Mouse (Mus musculus) cerebellum, adult 2 months (tissue): ENCODE measurements around the gene Ankrd61. TPM values are rescaled to one million over a fixed set of nuclear protein-coding genes. Genes with fewer than 3 reads are reported as not detected.

Source experiments
- DNase-seq, 2 experiments: peaks; one replicate each; pipeline ENCODE4 v3.0.0; 2021
- H3K27ac ChIP-seq: fragments of 200-500 bp; 2 replicates; pipeline ENCODE4 v1.5.1; 2012; ENCODE audit warnings: low read length, control low read depth, inconsistent platforms; ENCODE audit not compliant: insufficient read depth
- H3K27me3 ChIP-seq: fragments of 200-500 bp; 2 replicates; pipeline ENCODE4 v1.6.1; 2012; ENCODE audit warnings: inconsistent platforms, mild to moderate bottlenecking, low read length, moderate library complexity; ENCODE audit not compliant: control insufficient read depth, insufficient read depth
- H3K4me1 ChIP-seq: fragments of 200-500 bp; 2 replicates; pipeline ENCODE4 v1.6.1; 2011; ENCODE audit warnings: low read length; ENCODE audit not compliant: control insufficient read depth, insufficient read depth
- H3K4me3 ChIP-seq: fragments of 200-500 bp; replicated peaks from 2 replicates; pipeline ENCODE3; 2011; ENCODE audit warnings: mild to moderate bottlenecking, low read depth, low read length, control low read depth; ENCODE audit not compliant: insufficient read depth
- CTCF ChIP-seq: fragments of 200-500 bp; IDR thresholded peaks from 2 replicates; pipeline ENCODE4 v1.5.1; 2011; ENCODE audit warnings: low read depth, mild to moderate bottlenecking, control low read depth, low read length, moderate library complexity, borderline replicate concordance; ENCODE audit not compliant: insufficient read depth
- POLR2A ChIP-seq: fragments of 200-500 bp; IDR thresholded peaks from 2 replicates; pipeline ENCODE4 v1.6.1; 2011; ENCODE audit warnings: low read length, control low read depth, borderline replicate concordance; ENCODE audit not compliant: insufficient read depth
- WGBS: fragments of 180-500 bp; shearing (Covaris S2); methylation state at CpG from one replicate; pipeline ENCODE4 v1.1.7; 2018; 5-methylcytosine and 5-hydroxymethylcytosine counted together
- polyA plus RNA-seq: library from polyadenylated mRNA; depleted of rRNA; stranded (reverse); fragments of >200 nt; gene quantifications from 2 replicates; pipeline ENCODE4 v1.2.3, GENCODE M21; 2012; rRNA removed

The Ankrd61 gene
- polyA plus RNA-seq, 1 experiment, result 0.44 TPM

DNA sequence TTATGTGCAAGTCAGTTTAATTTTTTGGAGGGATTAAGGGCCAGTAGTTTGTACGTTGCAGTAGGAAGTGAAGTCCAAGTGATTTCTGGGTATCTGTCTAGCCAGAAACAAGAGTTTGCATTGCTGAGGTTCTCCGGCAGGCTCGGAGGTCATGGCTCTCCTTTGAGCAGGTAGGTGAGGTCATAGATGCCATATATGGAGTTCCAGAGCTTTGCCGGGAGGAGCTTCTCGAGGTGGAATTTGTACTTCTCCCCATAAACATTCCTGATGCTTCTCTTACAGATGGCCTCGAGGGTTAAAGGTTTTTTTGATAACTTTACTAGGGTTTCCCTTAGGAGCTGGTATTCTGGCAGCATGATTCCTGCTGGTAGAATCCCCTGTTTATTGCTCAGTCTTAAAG, 6.7 kb downstream of the Ankrd61 start:
- Histone ChIP-seq H3K4me1 (no peaks in the 10 kb centered on the region), H3K4me3 (no peak overlapping the region), H3K27me3 (no peaks in the 10 kb centered on the region), H3K27ac (no peak overlapping the region)
- 88% methylated on average over 6 of the region's 6 CpGs for WGBS
- TF ChIP-seq POLR2A, result no peak
- TF ChIP-seq CTCF, result no peak
- DNase-seq, result no peak

DNA sequence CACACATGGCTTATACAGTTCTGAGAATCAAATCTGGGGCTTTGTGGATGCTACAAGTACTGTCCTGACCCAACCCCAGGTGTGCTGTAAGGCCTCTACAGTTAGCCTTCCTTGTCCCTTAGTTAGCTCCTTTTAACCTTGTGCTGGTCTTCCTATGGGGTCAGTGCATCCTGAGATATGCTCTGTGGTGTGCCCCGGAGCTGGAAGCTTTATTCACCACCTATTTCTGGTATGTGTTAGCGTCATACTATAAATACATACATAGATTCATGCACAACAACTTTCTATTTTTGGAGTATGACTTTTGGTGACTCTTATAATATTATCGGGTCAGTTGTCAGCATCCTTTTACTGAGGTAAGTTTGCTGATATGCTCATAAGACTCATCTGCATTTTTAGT, 12.2 kb downstream of the Ankrd61 start:
- Histone ChIP-seq H3K27ac (no peak overlapping the region), H3K4me1 (no peaks in the 10 kb centered on the region), H3K4me3 (no peak overlapping the region), H3K27me3 (no peaks in the 10 kb centered on the region)
- no peak for TF ChIP-seq CTCF
- TF ChIP-seq POLR2A, result no peak
- 98% methylated on average over 3 of the region's 3 CpGs for WGBS
- no peak for DNase-seq

DNA sequence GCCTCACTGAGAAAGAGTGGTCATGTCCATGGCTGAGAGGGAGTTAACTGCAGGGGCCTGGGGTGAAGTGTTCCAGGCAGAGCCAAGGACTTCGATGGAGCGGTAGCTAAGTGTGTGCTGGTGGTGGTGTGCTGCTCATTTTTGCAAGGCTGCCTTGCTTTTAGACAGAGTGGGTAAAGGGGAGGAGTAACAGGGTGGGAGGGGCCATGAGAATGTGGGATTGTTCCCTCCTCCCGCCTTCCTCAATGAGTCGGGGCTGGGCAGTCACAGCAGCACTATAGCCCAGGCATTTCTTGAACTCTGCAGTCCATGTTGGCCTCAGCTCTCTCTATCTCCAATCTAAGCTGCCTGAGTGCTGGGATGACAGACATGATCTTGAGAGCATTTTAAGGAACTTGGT, 22.9 kb downstream of the Ankrd61 start:
- Histone ChIP-seq H3K4me1 (no peaks in the 10 kb centered on the region), H3K27ac (no peak overlapping the region), H3K27me3 (no peaks in the 10 kb centered on the region), H3K4me3 (no peak overlapping the region)
- no peak for DNase-seq
- WGBS, result 69% methylated on average over 4 of the region's 4 CpGs
- no peak for TF ChIP-seq CTCF
- no peak for TF ChIP-seq POLR2A

DNA sequence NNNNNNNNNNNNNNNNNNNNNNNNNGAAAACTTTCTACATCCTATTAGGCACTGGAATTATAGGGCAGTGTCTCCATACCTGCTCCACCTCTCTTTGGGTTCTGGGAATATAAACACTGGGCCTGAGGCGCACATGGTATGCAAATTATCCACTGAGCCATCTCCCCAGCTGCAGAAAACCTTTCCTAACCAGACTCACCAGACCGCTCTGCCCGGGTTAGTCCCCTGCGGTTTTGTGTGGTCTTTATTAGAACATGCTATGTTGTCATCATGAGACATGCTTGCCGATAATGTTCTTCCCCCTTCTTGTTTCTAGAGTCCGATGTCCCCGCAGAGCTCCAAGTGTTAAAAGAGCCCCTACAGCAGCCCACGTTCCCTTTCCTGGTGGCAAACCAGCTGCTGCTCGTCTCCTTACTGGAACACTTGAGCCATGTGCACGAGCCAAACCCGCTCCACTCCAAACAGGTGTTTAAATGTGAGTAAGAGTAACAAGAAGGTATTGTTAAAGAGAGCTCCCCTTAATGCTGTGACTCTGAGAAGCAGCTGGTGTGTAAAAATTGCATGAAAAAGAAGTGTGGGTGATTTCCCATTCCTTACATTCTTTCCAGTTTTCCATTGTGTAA, 25.8 kb downstream of the Ankrd61 start:
- no peak for DNase-seq
- no peak overlapping the region for H3K4me3 ChIP-seq
- H3K27me3 ChIP-seq, result no peaks in the 10 kb centered on the region
- 83% methylated on average over 11 of the region's 11 CpGs for WGBS
- no peak overlapping the region for H3K27ac ChIP-seq
- TF ChIP-seq POLR2A (no peak), CTCF (no peak)
- no peaks in the 10 kb centered on the region for H3K4me1 ChIP-seq

Other genes with a start within 250 kb of the Ankrd61 start
- 12.9 and 13.9 TPM in 2 replicates for gene Usp42, start 165.4 kb downstream of the Ankrd61 start, polyA plus RNA-seq
- 40.5 and 40.9 TPM in 2 replicates for gene Eif2ak1, start 79.9 kb downstream of the Ankrd61 start, polyA plus RNA-seq
- 50.2 and 55.4 TPM in 2 replicates for gene Aimp2, start 12.2 kb upstream of the Ankrd61 start, polyA plus RNA-seq
- 17.2 and 18.5 TPM in 2 replicates for gene Pms2, start 12.3 kb upstream of the Ankrd61 start, polyA plus RNA-seq
- 3.3 and 3.4 TPM in 2 replicates for gene Gm42421, start 30.5 kb upstream of the Ankrd61 start, polyA plus RNA-seq
- gene Rsph10b, start 35.4 kb upstream of the Ankrd61 start, polyA plus RNA-seq, result 11.7 and 12.9 TPM in 2 replicates
- 42.6 and 45.6 TPM in 2 replicates for gene Ccz1, start 117.2 kb upstream of the Ankrd61 start, polyA plus RNA-seq
- not detected in 2 replicates for gene Ocm, start 129.0 kb upstream of the Ankrd61 start, polyA plus RNA-seq
- gene Lmtk2, start 202.8 kb upstream of the Ankrd61 start, polyA plus RNA-seq, result 37.9 and 38.8 TPM in 2 replicates